Mouse (Mus musculus): ENCODE results near the gene Tmcc1. TPM values are rescaled to one million over a fixed set of nuclear protein-coding genes. Genes with fewer than 3 reads are reported as not detected.

Gene Tmcc1
- total and polyA plus RNA-seq, 2 experiments from 2014 or later, result 11.8 to 40.9 TPM

DNA sequence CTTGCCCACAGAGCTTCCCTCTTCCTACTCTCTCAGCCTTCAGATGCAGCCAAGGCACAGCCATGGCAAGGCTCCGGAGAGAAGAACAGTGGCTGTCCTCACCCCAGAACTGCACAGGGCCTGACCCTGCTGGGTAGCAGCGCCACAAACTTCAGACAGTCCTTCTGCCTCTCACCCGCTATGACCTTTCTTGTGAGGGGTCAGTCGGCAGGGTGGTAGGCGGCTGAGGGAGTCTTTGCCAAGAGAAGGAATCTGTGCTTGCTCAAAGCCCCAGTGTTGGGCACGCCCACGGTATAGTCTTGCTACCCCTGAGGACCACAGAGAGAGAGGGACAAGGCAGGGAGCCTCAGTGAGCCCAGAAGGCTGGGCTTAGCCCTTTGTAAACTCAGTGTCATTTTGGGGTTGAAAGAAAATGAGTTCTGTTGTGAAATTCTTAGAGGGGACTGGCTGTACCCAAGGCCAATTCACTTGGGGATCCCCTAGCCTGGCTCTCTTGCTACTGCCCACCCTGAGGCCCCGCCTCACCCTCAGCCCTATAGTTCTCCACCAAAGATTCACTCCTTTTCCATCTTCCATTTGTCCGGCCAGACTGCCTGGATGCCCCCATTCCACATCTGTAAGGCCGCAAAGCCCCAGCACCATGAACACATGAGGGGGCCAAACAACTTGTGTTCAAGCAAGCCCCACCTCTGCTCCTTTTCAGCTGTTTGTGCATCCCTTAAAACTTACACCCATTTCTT, 201.2 kb downstream of the Tmcc1 start:
- peak overlapping the region; percentile 35 for H3K4me2 ChIP-seq (ENCODE audit: low read depth, low read length, poor library complexity, severe bottlenecking)
- H3K4me3 ChIP-seq (ENCODE audit: low read depth, low read length), result no peak overlapping the region
- TF ChIP-seq CTCF (IDR thresholded peaks at IDR 0.05), result no peak
- no peaks in the 10 kb centered on the region for H3K9me3 ChIP-seq (ENCODE audit: low read length)
- 0 out of 2 replicates have a peak, but pooled peaks cover 3% of the 10 kb centered on the region for H3K4me1 ChIP-seq (ENCODE audit: insufficient read depth, low read length)
- DNase-seq (ENCODE audit: low spot score), result no peak
- WGBS, result 38% methylated on average over 10 of the region's 10 CpGs
- no peak overlapping the region for H3K27ac ChIP-seq (ENCODE audit: low read depth, low read length)
- no peak for ATAC-seq (ENCODE audit: low FRiP score)
- H3K27me3 ChIP-seq (ENCODE audit: insufficient read depth, low read length), result peaks cover 52% of the 10 kb centered on the region
- no peak overlapping the region; the same call in 1 of the 2 replicates for H3K9ac ChIP-seq (replicated peaks; ENCODE audit: low read length, poor library complexity, severe bottlenecking)
- H3K36me3 ChIP-seq (ENCODE audit: insufficient read depth, low read length), result no peaks in the 10 kb centered on the region

DNA sequence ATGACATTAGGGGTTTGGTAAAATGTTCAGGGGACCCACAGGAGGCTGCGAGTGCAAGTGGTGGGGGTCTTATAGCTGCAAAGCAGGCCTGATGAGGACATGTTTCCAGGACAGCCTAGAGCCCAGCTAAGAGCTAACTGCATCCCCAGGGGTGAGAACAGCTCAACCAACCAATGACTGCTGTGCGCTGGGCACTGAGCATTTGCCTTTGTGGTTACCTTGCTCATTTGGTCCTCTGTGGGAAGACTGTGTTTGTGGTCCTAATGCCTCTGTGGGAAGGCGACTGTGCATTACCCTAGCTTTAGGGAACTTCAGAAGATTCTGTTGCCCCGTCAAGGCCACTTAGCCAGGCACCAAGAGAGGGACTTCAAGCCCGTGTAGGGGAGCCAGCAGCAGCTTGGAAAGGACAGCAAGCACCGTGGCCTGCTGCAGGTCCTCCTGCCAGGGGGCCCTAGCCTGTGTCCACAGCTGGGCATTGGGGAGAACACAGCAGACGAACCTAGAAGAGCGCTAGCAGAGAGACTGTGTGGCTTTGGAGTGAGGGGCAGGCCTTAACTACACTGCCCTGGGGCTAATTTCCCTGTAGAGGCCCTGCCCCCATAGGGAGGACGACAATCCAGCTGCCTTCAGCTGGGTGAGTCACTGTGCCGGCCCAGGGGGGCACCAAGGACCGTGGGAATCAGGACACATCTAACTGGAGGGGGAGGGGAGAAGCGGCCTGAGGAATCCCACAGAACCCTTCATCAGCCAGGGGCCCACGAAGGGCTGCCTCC, 202.0 kb downstream of the Tmcc1 start:
- Histone ChIP-seq H3K9me3 (ENCODE audit: low read length) (no peaks in the 10 kb centered on the region), H3K4me2 (ENCODE audit: low read depth, low read length, poor library complexity, severe bottlenecking) (peak overlapping the region; percentile 35), H3K4me3 (ENCODE audit: low read depth, low read length) (no peak overlapping the region), H3K27me3 (ENCODE audit: insufficient read depth, low read length) (peaks cover 49% of the 10 kb centered on the region), H3K4me1 (ENCODE audit: insufficient read depth, low read length) (0 out of 2 replicates have a peak, but pooled peaks cover 5% of the 10 kb centered on the region), H3K27ac (ENCODE audit: low read depth, low read length) (no peak overlapping the region), H3K9ac (replicated peaks; ENCODE audit: low read length, poor library complexity, severe bottlenecking) (no peak overlapping the region), H3K36me3 (ENCODE audit: insufficient read depth, low read length) (no peaks in the 10 kb centered on the region)
- DNase-seq (ENCODE audit: low spot score), result no peak
- no peak for ATAC-seq (ENCODE audit: low FRiP score)
- WGBS, result 31% methylated on average over 13 of the region's 13 CpGs
- TF ChIP-seq CTCF (IDR thresholded peaks at IDR 0.05), result no peak

DNA sequence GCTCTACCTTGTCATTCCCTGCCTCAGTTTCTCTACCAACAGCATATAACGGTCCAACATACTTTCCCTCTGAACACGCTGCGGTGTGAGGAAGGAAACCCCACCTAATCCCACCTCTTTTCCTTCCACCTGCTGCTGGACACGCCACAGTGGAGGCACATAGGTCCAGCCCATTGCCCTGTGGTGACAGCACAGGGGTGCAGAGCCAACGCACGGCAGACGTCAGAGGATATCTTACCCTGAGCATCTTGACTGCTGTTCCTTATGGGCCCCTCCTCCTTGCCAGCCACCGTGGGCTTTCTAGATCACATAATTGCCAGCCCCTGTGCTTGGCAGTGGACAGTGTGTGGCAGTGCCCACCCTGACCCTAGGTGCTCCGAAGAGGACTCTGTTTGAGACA, 202.8 kb downstream of the Tmcc1 start:
- no peaks in the 10 kb centered on the region for H3K36me3 ChIP-seq (ENCODE audit: insufficient read depth, low read length)
- no peak for DNase-seq (ENCODE audit: low spot score)
- no peak overlapping the region for H3K4me3 ChIP-seq (ENCODE audit: low read depth, low read length)
- H3K27ac ChIP-seq (ENCODE audit: low read depth, low read length), result no peak overlapping the region
- 0 out of 2 replicates have a peak, but pooled peaks cover 5% of the 10 kb centered on the region for H3K4me1 ChIP-seq (ENCODE audit: insufficient read depth, low read length)
- peaks cover 42% of the 10 kb centered on the region for H3K27me3 ChIP-seq (ENCODE audit: insufficient read depth, low read length)
- no peak overlapping the region for H3K4me2 ChIP-seq (ENCODE audit: low read depth, low read length, poor library complexity, severe bottlenecking)
- H3K9me3 ChIP-seq (ENCODE audit: low read length), result no peaks in the 10 kb centered on the region
- TF ChIP-seq CTCF (IDR thresholded peaks at IDR 0.05), result no peak
- H3K9ac ChIP-seq (replicated peaks; ENCODE audit: low read length, poor library complexity, severe bottlenecking), result no peak overlapping the region
- WGBS, result 76% methylated on average over 9 of the region's 9 CpGs
- no peak for ATAC-seq (ENCODE audit: low FRiP score)

DNA sequence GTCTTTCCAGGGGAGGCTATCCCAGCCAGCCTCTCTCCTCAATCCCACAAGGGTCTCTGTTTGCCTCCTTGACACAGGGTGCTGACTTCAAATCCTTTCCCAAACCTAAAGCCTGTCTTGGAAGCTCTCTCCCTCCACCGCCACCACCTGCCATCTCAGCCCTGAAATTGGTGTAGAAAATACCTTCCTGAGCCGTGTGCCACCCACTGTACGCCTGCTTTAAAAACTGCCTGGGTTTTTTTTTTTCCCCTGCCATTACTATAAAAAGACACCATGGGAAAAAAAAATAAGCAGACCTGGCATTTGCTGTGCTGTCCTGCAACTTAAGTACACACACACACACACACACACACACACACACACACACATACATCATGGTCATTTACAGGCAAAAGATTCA, 203.2 kb downstream of the Tmcc1 start:
- Histone ChIP-seq H3K4me2 (ENCODE audit: low read depth, low read length, poor library complexity, severe bottlenecking) (no peak overlapping the region), H3K27ac (ENCODE audit: low read depth, low read length) (no peak overlapping the region), H3K36me3 (ENCODE audit: insufficient read depth, low read length) (no peaks in the 10 kb centered on the region), H3K9me3 (ENCODE audit: low read length) (no peaks in the 10 kb centered on the region), H3K4me1 (ENCODE audit: insufficient read depth, low read length) (0 out of 2 replicates have a peak, but pooled peaks cover 7% of the 10 kb centered on the region), H3K27me3 (ENCODE audit: insufficient read depth, low read length) (peaks cover 42% of the 10 kb centered on the region), H3K4me3 (ENCODE audit: low read depth, low read length) (no peak overlapping the region), H3K9ac (replicated peaks; ENCODE audit: low read length, poor library complexity, severe bottlenecking) (no peak overlapping the region)
- WGBS, result 76% methylated on average over 3 of the region's 3 CpGs
- DNase-seq (ENCODE audit: low spot score) (no peak), ATAC-seq (ENCODE audit: low FRiP score) (no peak)
- TF ChIP-seq CTCF (IDR thresholded peaks at IDR 0.05), result no peak

DNA sequence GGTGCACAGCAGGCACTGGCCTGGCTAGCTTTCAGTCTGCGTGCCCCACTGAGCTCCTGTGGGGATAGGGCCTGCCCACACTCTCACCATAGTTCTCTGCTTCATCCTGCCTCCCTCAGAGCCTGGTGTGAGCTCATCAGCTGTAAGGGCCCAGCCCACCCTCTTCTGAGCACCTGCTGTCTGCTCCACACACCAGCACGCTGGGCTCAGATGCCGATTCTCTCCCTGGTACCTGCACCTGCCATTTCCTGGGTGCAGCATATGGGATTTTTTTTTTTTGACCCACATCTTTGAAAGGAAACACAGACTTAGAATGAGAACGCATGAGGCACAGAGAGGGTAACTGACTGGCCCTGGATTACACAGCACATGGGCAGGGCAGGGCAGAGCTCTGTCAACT, 203.7 kb downstream of the Tmcc1 start:
- Histone ChIP-seq H3K9me3 (ENCODE audit: low read length) (no peaks in the 10 kb centered on the region), H3K27ac (ENCODE audit: low read depth, low read length) (no peak overlapping the region), H3K4me3 (ENCODE audit: low read depth, low read length) (no peak overlapping the region), H3K36me3 (ENCODE audit: insufficient read depth, low read length) (no peaks in the 10 kb centered on the region), H3K4me2 (ENCODE audit: low read depth, low read length, poor library complexity, severe bottlenecking) (no peak overlapping the region), H3K4me1 (ENCODE audit: insufficient read depth, low read length) (0 out of 2 replicates have a peak, but pooled peaks cover 9% of the 10 kb centered on the region), H3K27me3 (ENCODE audit: insufficient read depth, low read length) (peaks cover 41% of the 10 kb centered on the region), H3K9ac (replicated peaks; ENCODE audit: low read length, poor library complexity, severe bottlenecking) (no peak overlapping the region)
- no peak for ATAC-seq (ENCODE audit: low FRiP score)
- no peak for DNase-seq (ENCODE audit: low spot score)
- 64% methylated on average over 4 of the region's 4 CpGs for WGBS
- TF ChIP-seq CTCF (IDR thresholded peaks at IDR 0.05), result no peak

DNA sequence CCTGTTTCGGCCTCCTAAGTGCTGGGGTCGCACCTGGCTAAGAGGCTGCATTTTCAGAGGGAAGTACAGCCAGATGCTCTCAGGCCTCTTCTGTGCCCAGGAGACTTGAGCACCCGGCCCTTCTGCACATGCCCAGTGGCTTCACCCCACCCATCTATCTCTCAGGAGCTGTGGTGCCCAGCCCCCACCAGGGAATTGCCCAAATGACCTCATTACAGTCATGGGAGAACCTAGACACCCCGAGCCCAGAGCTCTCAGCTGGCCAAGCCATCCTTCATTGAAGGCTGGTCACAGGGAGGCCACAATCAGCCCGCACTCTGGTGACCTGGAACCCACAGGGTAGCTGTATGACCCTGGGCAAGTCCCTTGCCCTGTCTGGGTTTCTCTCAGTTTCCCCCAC, 204.3 kb downstream of the Tmcc1 start:
- H3K27me3 ChIP-seq (ENCODE audit: insufficient read depth, low read length), result peaks cover 35% of the 10 kb centered on the region

More for the DNA sequence above, 204.3 kb downstream of the Tmcc1 start:
- ATAC-seq (ENCODE audit: low FRiP score), result no peak
- Histone ChIP-seq H3K27ac (ENCODE audit: low read depth, low read length) (no peak overlapping the region), H3K36me3 (ENCODE audit: insufficient read depth, low read length) (no peaks in the 10 kb centered on the region), H3K4me3 (ENCODE audit: low read depth, low read length) (no peak overlapping the region), H3K4me1 (ENCODE audit: insufficient read depth, low read length) (0 out of 2 replicates have a peak, but pooled peaks cover 9% of the 10 kb centered on the region), H3K9me3 (ENCODE audit: low read length) (no peaks in the 10 kb centered on the region), H3K4me2 (ENCODE audit: low read depth, low read length, poor library complexity, severe bottlenecking) (no peak overlapping the region), H3K9ac (replicated peaks; ENCODE audit: low read length, poor library complexity, severe bottlenecking) (no peak overlapping the region)
- no peak for TF ChIP-seq CTCF (IDR thresholded peaks at IDR 0.05)
- DNase-seq (ENCODE audit: low spot score), result no peak
- WGBS, result 81% methylated on average over 5 of the region's 5 CpGs
